Mouse (Mus musculus) gastrocnemius, postnatal 4 days (tissue): ENCODE measurements around the gene Mthfd1l. TPM values are rescaled to one million over a fixed set of nuclear protein-coding genes. Genes with fewer than 3 reads are reported as not detected.

Experiments
- DNase-seq, 2 experiments: peaks; one replicate each; pipeline ENCODE4 v3.0.0; 2021 to 2022; ENCODE audit warnings: low spot score in 2 of 2, mixed read lengths in 2 of 2
- total RNA-seq, 2 experiments: library from RNA; stranded (reverse); gene quantifications; 2 replicates each; pipeline ENCODE4 v1.2.3; 2021

Gene Mthfd1l
- total RNA-seq, 2 experiments from 2014 or later = 9.1 to 10.1 TPM

- DNase-seq = no peak
These were observed 172.3 kb downstream of the Mthfd1l start for GRCm38 (mm10) chr10:4145080-4145807.

DNA sequence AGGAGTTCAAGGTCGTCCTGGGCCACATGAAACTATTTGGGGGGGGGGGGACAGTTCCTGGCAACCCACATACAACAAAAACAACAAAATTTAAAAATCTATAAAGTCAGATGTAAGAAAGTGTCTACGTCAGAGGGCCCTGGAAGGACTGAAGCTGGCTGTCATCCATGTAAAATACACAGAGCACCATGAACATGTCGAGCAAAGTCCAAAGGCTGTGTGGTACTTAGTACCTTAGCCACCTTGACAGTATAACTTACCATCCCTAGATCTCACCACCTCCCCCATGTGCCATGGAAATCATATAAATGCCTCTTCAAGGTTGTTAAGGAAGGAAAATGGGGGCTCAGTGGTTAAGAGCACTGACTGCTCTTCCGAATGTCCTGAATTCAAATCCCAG is 174.0 kb downstream of the Mthfd1l start:
- DNase-seq = no peak

DNA sequence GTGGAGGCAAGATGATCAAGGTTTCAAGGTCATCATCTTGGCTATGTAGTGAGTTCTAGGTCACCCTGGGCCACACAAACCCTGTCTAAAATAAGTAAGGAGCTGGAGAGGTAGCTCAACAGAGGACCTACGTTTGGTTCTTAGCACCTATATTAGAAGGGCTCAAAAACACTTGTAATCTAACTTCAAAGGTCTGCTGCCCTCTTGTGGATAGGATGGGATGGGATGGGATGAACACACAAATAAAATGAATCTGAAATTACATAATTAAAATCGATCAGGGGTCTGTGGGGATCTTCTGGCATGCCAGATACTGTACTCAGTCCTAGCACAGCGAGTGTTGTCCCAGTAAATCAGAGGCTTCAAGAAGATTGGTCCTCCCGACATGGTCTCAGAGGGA is 178.2 kb downstream of the Mthfd1l start:
- no peak for DNase-seq

DNA sequence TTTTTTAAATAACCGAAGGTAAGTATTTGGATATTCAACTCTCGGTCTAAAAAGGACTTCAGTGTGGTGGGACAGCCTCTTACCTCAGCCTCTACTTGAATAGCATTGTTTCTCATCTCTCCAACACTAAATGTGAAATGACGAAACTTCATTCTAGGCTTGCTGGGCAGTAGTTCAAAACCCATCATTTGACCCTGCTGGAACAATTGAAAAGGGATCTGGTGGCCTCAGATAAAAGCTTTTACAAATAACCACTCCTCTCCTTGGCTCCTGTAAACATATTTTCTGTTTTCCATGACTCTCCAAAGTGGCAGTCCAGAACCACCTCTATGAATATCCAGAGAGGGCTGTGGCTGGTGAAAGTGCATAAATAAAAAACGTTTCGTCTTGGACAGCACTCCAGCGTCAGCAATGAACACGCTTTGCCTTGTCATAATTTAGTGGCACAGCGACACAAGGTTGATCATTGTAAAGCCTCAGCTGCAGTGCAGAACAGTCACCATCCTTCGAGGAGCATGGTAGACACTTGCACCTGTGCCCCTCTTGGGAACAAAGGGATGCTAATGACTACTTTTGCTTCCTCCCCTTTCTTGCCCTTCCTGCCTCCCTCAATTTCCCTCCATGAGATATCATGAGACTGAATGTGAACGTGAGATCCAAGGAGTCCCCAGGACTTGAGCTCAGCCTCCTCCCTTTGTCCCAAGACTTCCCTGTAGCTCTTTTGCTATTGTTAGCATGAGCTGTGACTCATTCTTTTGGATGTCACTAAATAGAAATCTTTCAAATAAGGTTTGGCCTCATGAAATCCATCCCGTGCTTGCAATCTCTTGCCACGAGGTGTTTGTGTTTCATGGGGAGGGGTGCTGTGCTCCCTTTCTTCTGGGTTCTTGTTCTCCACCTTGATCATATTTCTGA is 179.2 kb downstream of the Mthfd1l start:
- DNase-seq = no peak

DNA sequence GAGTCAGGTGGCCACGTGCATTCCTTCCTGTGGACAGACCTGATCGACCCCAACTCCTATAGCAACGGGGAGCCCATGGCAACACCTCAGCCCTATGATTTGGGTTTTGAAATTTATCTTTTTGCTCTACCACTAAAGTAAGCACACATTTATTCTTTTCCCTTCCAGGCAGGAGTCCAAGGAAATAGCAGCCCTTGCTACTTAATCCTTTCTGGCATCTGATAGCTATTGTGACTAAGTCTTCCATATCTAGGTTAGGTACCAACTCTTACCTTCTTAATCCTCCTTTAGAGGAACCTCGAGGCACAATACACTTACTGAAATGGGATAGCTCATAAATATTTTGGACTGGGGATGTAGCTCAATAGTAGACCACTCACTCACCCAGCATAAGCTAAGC is 180.1 kb downstream of the Mthfd1l start:
- no peak for DNase-seq

- DNase-seq = no peak
These were observed 181.1 kb downstream of the Mthfd1l start for GRCm38 (mm10) chr10:4154035-4154434.

GRCm38 (mm10) chr10:4155521-4155920 is 182.6 kb downstream of the Mthfd1l start:
- DNase-seq = no peak

DNA sequence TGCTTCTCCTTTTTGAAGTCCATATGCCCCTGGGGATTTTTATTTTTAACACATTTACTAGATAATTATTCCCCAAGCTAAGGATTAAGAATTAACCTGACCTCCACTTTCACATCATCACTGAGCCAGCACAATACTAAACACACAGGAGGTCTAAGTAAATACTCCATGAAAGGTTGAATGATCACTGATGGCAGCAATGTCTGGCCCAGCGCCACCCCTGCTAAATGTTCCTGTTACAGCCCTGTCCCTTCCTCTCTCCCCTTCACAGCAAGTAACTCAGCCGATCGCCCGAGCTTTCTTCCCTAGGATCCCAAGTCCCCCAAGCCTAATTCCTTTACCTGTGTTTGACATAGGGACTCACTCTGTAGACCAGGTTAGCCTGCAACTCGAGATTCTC is 185.6 kb downstream of the Mthfd1l start:
- DNase-seq = no peak

- no peak for DNase-seq
These were observed 186.7 kb downstream of the Mthfd1l start for GRCm38 (mm10) chr10:4159541-4160090.

- no peak for DNase-seq
These were observed 187.4 kb downstream of the Mthfd1l start for GRCm38 (mm10) chr10:4160242-4160785.

GRCm38 (mm10) chr10:4162049-4162448 is 189.1 kb downstream of the Mthfd1l start:
- DNase-seq = no peak

GRCm38 (mm10) chr10:4162976-4163375 is 190.1 kb downstream of the Mthfd1l start:
- no peak for DNase-seq

- DNase-seq = no peak
These were observed 191.8 kb downstream of the Mthfd1l start for GRCm38 (mm10) chr10:4164681-4165080.

- DNase-seq = no peak
These were observed 195.4 kb downstream of the Mthfd1l start for GRCm38 (mm10) chr10:4168222-4168798.

DNA sequence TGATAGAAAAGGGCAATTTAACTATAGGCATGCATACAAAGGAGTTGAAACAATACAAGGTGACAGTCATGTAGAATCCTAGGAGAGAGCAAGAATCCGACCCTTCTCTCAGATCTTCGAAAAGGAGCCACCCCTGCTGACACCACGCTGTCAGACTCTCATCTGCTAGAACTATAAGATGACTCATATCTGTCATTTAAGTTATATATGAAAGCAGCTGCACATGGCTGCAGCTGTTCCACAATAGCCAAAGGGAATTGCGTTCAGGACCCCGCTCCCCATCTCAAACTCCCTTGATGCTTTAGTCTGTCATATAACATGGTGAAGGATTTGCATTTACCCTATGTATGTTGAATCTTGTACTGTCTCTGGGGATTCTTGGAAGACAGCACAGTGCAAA is 201.3 kb downstream of the Mthfd1l start:
- no peak for DNase-seq

- DNase-seq = no peak
These were observed 201.8 kb downstream of the Mthfd1l start for GRCm38 (mm10) chr10:4174717-4175116.

- no peak for DNase-seq
These were observed 204.4 kb downstream of the Mthfd1l start for GRCm38 (mm10) chr10:4177285-4177684.

- DNase-seq = peak; percentile 31 to 72
These were observed 206.3 kb downstream of the Mthfd1l start for GRCm38 (mm10) chr10:4179049-4179790.

- no peak for DNase-seq
These were observed 209.0 kb downstream of the Mthfd1l start for GRCm38 (mm10) chr10:4181953-4182352.

DNA sequence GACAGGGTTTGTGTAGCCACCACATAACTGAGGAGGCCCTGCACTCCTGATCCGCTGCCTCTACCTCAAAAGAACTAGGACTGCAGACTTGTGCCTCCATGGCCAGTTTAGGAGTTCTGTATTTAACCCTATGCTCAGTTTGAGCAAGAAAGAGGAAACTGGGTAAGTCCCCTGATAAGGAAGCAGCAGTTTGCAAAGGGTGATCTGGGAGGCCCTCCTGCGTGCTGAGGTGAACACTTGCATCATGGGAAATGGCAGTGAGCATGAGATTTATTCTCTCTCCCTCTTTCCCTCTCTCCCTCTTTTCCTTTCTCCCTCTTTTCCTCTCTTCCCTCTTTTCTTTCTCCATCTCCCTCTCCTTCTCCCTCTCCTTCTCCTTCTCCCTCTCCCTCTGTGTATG is 209.5 kb downstream of the Mthfd1l start:
- no peak for DNase-seq
